Mouse (Mus musculus) midbrain, embryonic 11.5 days (tissue): ENCODE results near the gene Lrp3. TPM values are rescaled to one million over a fixed set of nuclear protein-coding genes. Genes with fewer than 3 reads are reported as not detected.

Experiments
- ATAC-seq: fragments of 200-750 bp; cut with Nextera tagmentation; 2 replicates; pipeline ENCODE4 v1.8.0; 2017; ENCODE audit warnings: moderate TSS enrichment, moderate library complexity; ENCODE audit not compliant: low FRiP score
- DNase-seq: peaks from one replicate; pipeline ENCODE4 v3.0.0; 2015; ENCODE audit warnings: low spot score; ENCODE audit errors: missing footprints
- H3K27ac ChIP-seq: fragments of 300-500 bp; sonication (generic); 2 replicates; pipeline ENCODE4 v1.5.1; 2014; ENCODE audit warnings: low read depth, low read length
- H3K27me3 ChIP-seq: fragments of 300-500 bp; sonication (generic); 2 replicates; pipeline ENCODE4 v1.6.1; 2014; ENCODE audit warnings: mild to moderate bottlenecking, low read length, moderate library complexity, mixed read lengths; ENCODE audit not compliant: control insufficient read depth, insufficient read depth
- H3K36me3 ChIP-seq: fragments of 300-500 bp; sonication (generic); 2 replicates; pipeline ENCODE4 v1.6.1; 2014; ENCODE audit warnings: mild to moderate bottlenecking, low read length, moderate library complexity, mixed read lengths; ENCODE audit not compliant: control insufficient read depth, insufficient read depth
- H3K4me1 ChIP-seq: fragments of 300-500 bp; sonication (generic); 2 replicates; pipeline ENCODE4 v1.6.1; 2014; ENCODE audit warnings: low read length; ENCODE audit not compliant: control insufficient read depth, insufficient read depth
- H3K4me2 ChIP-seq: fragments of 300-500 bp; sonication (generic); 2 replicates; pipeline ENCODE4 v1.6.1; 2014; ENCODE audit warnings: mild to moderate bottlenecking, moderate library complexity
- H3K4me3 ChIP-seq: fragments of 300-500 bp; sonication (generic); 2 replicates; pipeline ENCODE4 v1.5.1; 2014; ENCODE audit warnings: low read depth, low read length
- H3K9ac ChIP-seq: fragments of 300-500 bp; sonication (generic); 2 replicates; pipeline ENCODE4 v1.6.1; 2014; ENCODE audit warnings: low read length
- H3K9me3 ChIP-seq: fragments of 300-500 bp; sonication (generic); 2 replicates; pipeline ENCODE4 v1.6.1; 2016; ENCODE audit warnings: low read length; ENCODE audit not compliant: control insufficient read depth
- WGBS: fragments of 180-500 bp; shearing (Covaris S2); extraction: QIAGEN DNeasy Blood & Tissue Kit; methylation state at CpG from one replicate; pipeline ENCODE4 v1.1.7; 2014; 5-methylcytosine and 5-hydroxymethylcytosine counted together
- polyA plus RNA-seq: library from polyadenylated mRNA; unstranded; fragments of >200 nt; fragmentation: Nextera tagmentation; extraction: Ambion mirVana; gene quantifications from 2 replicates; pipeline ENCODE4 v1.2.1, GENCODE M21; 2014

Lrp3 gene
- polyA plus RNA-seq, 1 experiment from 2014 or later: 15.2 TPM

GRCm38 (mm10) chr7:35175533-35175932, 39.8 kb downstream of the Lrp3 start:
- ATAC-seq (no peak), DNase-seq (no peak)
- no peak overlapping the region for H3K4me2 ChIP-seq
- no peak overlapping the region for H3K27ac ChIP-seq
- 83% methylated on average over 4 of the region's 4 CpGs for WGBS
- H3K4me3 ChIP-seq: no peak overlapping the region
- no peaks in the 10 kb centered on the region for H3K4me1 ChIP-seq
- no peaks in the 10 kb centered on the region for H3K27me3 ChIP-seq
- no peak overlapping the region for H3K9ac ChIP-seq
- no peaks in the 10 kb centered on the region for H3K36me3 ChIP-seq
- H3K9me3 ChIP-seq: no peaks in the 10 kb centered on the region

- peak overlapping the region; percentile 33; the same call in 1 of the 2 replicates for H3K4me2 ChIP-seq
- H3K9ac ChIP-seq: no peak overlapping the region
These were observed 42.8 kb downstream of the Lrp3 start for GRCm38 (mm10) chr7:35172519-35172918.

GRCm38 (mm10) chr7:35171867-35172382, 43.4 kb downstream of the Lrp3 start:
- 5% methylated on average over 16 of the region's 16 CpGs for WGBS
- Histone ChIP-seq H3K27me3 (peaks cover 2% of the 10 kb centered on the region; the same call in 1 of the 2 replicates), H3K4me2 (peak overlapping the region; percentile 33; the same call in 1 of the 2 replicates), H3K9ac (no peak overlapping the region), H3K4me1 (no peaks in the 10 kb centered on the region), H3K36me3 (no peaks in the 10 kb centered on the region), H3K4me3 (no peak overlapping the region), H3K27ac (no peak overlapping the region), H3K9me3 (no peaks in the 10 kb centered on the region)
- ATAC-seq (peak; percentile 78), DNase-seq (peak; percentile 98)

More at GRCm38 (mm10) chr7:35172519-35172918, 42.8 kb downstream of the Lrp3 start:
- no peak for ATAC-seq
- H3K27me3 ChIP-seq: peaks cover 2% of the 10 kb centered on the region; the same call in 1 of the 2 replicates
- H3K4me1 ChIP-seq: no peaks in the 10 kb centered on the region
- no peak for DNase-seq
- H3K9me3 ChIP-seq: no peaks in the 10 kb centered on the region
- H3K4me3 ChIP-seq: no peak overlapping the region
- no peak overlapping the region for H3K27ac ChIP-seq
- H3K36me3 ChIP-seq: no peaks in the 10 kb centered on the region
- 74% methylated on average over 4 of the region's 4 CpGs for WGBS

- peak; percentile 98 for DNase-seq
- no peaks in the 10 kb centered on the region for H3K36me3 ChIP-seq
- H3K4me1 ChIP-seq: no peaks in the 10 kb centered on the region
- H3K27ac ChIP-seq: no peak overlapping the region
- peaks cover 2% of the 10 kb centered on the region; the same call in 1 of the 2 replicates for H3K27me3 ChIP-seq
- no peaks in the 10 kb centered on the region for H3K9me3 ChIP-seq
- H3K4me3 ChIP-seq: no peak overlapping the region
- H3K4me2 ChIP-seq: no peak overlapping the region
- 11% methylated on average over 6 of the region's 6 CpGs for WGBS
- no peak overlapping the region for H3K9ac ChIP-seq
- ATAC-seq: peak; percentile 40; the same call in 1 of the 2 replicates
These were observed 46.0 kb downstream of the Lrp3 start for GRCm38 (mm10) chr7:35169341-35169740.

GRCm38 (mm10) chr7:35167925-35168324, 47.4 kb downstream of the Lrp3 start:
- Histone ChIP-seq H3K36me3 (no peaks in the 10 kb centered on the region), H3K9me3 (no peaks in the 10 kb centered on the region), H3K4me2 (no peak overlapping the region), H3K27me3 (peaks cover 2% of the 10 kb centered on the region; the same call in 1 of the 2 replicates), H3K4me1 (no peaks in the 10 kb centered on the region), H3K4me3 (no peak overlapping the region), H3K9ac (no peak overlapping the region), H3K27ac (no peak overlapping the region)
- 59% methylated on average over 2 of the region's 2 CpGs for whole genome bisulfite sequencing
- DNase-seq: no peak
- no peak for ATAC-seq

- WGBS: 83% methylated on average over 5 of the region's 5 CpGs
These were observed 48.3 kb downstream of the Lrp3 start for GRCm38 (mm10) chr7:35166988-35167387.

GRCm38 (mm10) chr7:35164131-35164530, 51.2 kb downstream of the Lrp3 start:
- Histone ChIP-seq H3K36me3 (no peaks in the 10 kb centered on the region), H3K27ac (no peak overlapping the region), H3K4me3 (no peak overlapping the region), H3K4me1 (no peaks in the 10 kb centered on the region), H3K9ac (no peak overlapping the region), H3K27me3 (no peaks in the 10 kb centered on the region), H3K9me3 (no peaks in the 10 kb centered on the region), H3K4me2 (no peak overlapping the region)
- WGBS: 88% methylated on average over 6 of the region's 6 CpGs
- DNase-seq: no peak
- ATAC-seq: no peak

More at GRCm38 (mm10) chr7:35166988-35167387, 48.3 kb downstream of the Lrp3 start:
- ATAC-seq: no peak
- no peaks in the 10 kb centered on the region for H3K36me3 ChIP-seq
- H3K27ac ChIP-seq: no peak overlapping the region
- no peaks in the 10 kb centered on the region for H3K4me1 ChIP-seq
- DNase-seq: no peak
- H3K4me2 ChIP-seq: no peak overlapping the region
- H3K27me3 ChIP-seq: peaks cover 2% of the 10 kb centered on the region; the same call in 1 of the 2 replicates
- H3K4me3 ChIP-seq: no peak overlapping the region
- H3K9me3 ChIP-seq: no peaks in the 10 kb centered on the region
- H3K9ac ChIP-seq: no peak overlapping the region

- Histone ChIP-seq H3K36me3 (no peaks in the 10 kb centered on the region), H3K4me3 (no peak overlapping the region), H3K9ac (no peak overlapping the region), H3K4me2 (no peak overlapping the region), H3K9me3 (no peaks in the 10 kb centered on the region), H3K27ac (no peak overlapping the region), H3K27me3 (no peaks in the 10 kb centered on the region), H3K4me1 (no peaks in the 10 kb centered on the region)
- DNase-seq (no peak), ATAC-seq (no peak)
- WGBS: 74% methylated on average over 7 of the region's 7 CpGs
These were observed 51.7 kb downstream of the Lrp3 start for GRCm38 (mm10) chr7:35163600-35163999.

- Histone ChIP-seq H3K9me3 (no peaks in the 10 kb centered on the region), H3K4me2 (no peak overlapping the region), H3K36me3 (no peaks in the 10 kb centered on the region), H3K4me1 (no peaks in the 10 kb centered on the region), H3K27me3 (no peaks in the 10 kb centered on the region), H3K27ac (no peak overlapping the region), H3K9ac (no peak overlapping the region), H3K4me3 (no peak overlapping the region)
- WGBS: 84% methylated on average over 6 of the region's 6 CpGs
- no peak for DNase-seq
- no peak for ATAC-seq
These were observed 52.9 kb downstream of the Lrp3 start for GRCm38 (mm10) chr7:35162443-35162842.
